ENCODE assay signal across 29 mouse cellular contexts in the genomic region with DNA sequence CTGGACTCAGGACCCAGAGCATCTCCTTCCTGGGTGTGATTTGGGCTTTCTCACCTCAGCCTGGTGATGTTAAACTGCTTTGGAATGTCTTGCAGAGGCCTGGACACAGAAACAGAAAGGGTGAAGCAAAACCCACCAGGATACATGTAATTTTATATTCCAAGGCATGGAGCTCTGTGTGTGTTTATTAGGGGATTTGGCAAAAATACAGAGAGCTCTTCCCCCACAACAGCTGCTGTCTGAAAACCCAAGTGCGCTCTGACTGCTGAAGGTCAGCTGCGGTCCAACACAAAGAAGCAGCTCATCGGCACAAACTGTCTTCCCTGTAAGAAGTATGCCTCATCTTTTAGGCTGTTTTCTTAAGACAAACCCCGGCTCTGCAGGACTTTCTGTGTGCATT. TPM values are rescaled to one million over a fixed set of nuclear protein-coding genes. Genes with fewer than 3 reads are reported as not detected.
DNase-seq lines count a peak whose midpoint lies in the region; ATAC-seq and TF ChIP-seq lines count a peak whose summit lies in the region.
"Had no signal": no experiment of that assay in that cellular context is flagged by ENCODE, and none has a peak within 500 bp of the region (broad histone marks: within the 10 kb centered on the region; RNA-seq: fewer than 3 reads in every experiment).

No protein-coding gene starts in this region.

- no peak for TF ChIP-seq POLR2A in myocyte (IDR thresholded peaks at IDR 0.05; ENCODE audit: insufficient read length, low read depth)

- H3K4me2 ChIP-seq in hindbrain, embryonic 16.5 days (ENCODE audit: low read length) = no peak overlapping the region
- no peak overlapping the region for H3K4me2 ChIP-seq in hindbrain, embryonic 12.5 days (replicated peaks)
- no peak overlapping the region for H3K4me2 ChIP-seq in neural tube, embryonic 13.5 days
- no peak overlapping the region for H3K4me2 ChIP-seq in neural tube, embryonic 15.5 days
- H3K4me2 ChIP-seq in myocyte (ENCODE audit: low read depth) = no peak overlapping the region
- H3K4me2 ChIP-seq: stomach, embryonic 15.5 days had no signal

- H3K36me3 ChIP-seq in hindbrain, embryonic 16.5 days (ENCODE audit: control insufficient read depth, insufficient read depth, low read length) = no peaks in the 10 kb centered on the region
- no peaks in the 10 kb centered on the region for H3K36me3 ChIP-seq in hindbrain, embryonic 12.5 days
- no peaks in the 10 kb centered on the region for H3K36me3 ChIP-seq in neural tube, embryonic 13.5 days
- no peaks in the 10 kb centered on the region for H3K36me3 ChIP-seq in neural tube, embryonic 15.5 days
- H3K36me3 ChIP-seq in myocyte (ENCODE audit: control insufficient read depth, insufficient read depth) = no peaks in the 10 kb centered on the region
- H3K36me3 ChIP-seq: forebrain, embryonic 10.5 days; midbrain, embryonic 10.5 days; stomach, embryonic 15.5 days had no signal

- H3K9ac ChIP-seq in hindbrain, embryonic 16.5 days (ENCODE audit: low read depth, low read length) = no peak overlapping the region
- no peak overlapping the region for H3K9ac ChIP-seq in hindbrain, embryonic 12.5 days
- no peak overlapping the region for H3K9ac ChIP-seq in neural tube, embryonic 13.5 days
- H3K9ac ChIP-seq in neural tube, embryonic 15.5 days (replicated peaks) = no peak overlapping the region
- H3K9ac ChIP-seq: stomach, embryonic 15.5 days had no signal

- H3K9me3 ChIP-seq in hindbrain, embryonic 16.5 days (ENCODE audit: control insufficient read depth, low read length) = no peaks in the 10 kb centered on the region
- H3K9me3 ChIP-seq in hindbrain, embryonic 12.5 days (replicated peaks) = no peaks in the 10 kb centered on the region
- H3K9me3 ChIP-seq in neural tube, embryonic 13.5 days = no peaks in the 10 kb centered on the region
- no peaks in the 10 kb centered on the region for H3K9me3 ChIP-seq in neural tube, embryonic 15.5 days (replicated peaks)
- H3K9me3 ChIP-seq: forebrain, embryonic 10.5 days; midbrain, embryonic 10.5 days; stomach, embryonic 15.5 days had no signal

- H3K27me3 ChIP-seq in hindbrain, embryonic 16.5 days (replicated peaks; ENCODE audit: control insufficient read depth, insufficient read depth, low read length) = no peaks in the 10 kb centered on the region
- H3K27me3 ChIP-seq in hindbrain, embryonic 12.5 days = no peaks in the 10 kb centered on the region
- H3K27me3 ChIP-seq in neural tube, embryonic 13.5 days = no peaks in the 10 kb centered on the region
- H3K27me3 ChIP-seq in neural tube, embryonic 15.5 days (replicated peaks) = no peaks in the 10 kb centered on the region
- no peaks in the 10 kb centered on the region for H3K27me3 ChIP-seq in myocyte (ENCODE audit: control insufficient read depth, insufficient read depth, insufficient read length)
- H3K27me3 ChIP-seq: stomach, embryonic 15.5 days had no signal

- no peak overlapping the region for H3ac ChIP-seq in myocyte (ENCODE audit: control insufficient read depth, insufficient read length)

- no peaks in the 10 kb centered on the region for H3K79me2 ChIP-seq in myocyte (ENCODE audit: control insufficient read depth, insufficient read depth)

- 72% methylated on average over 4 of the region's 4 CpGs for WGBS in hindbrain, embryonic 16.5 days
- 76% methylated on average over 4 of the region's 4 CpGs for WGBS in hindbrain, embryonic 12.5 days
- WGBS in neural tube, embryonic 13.5 days = 73% methylated on average over 4 of the region's 4 CpGs
- WGBS in neural tube, embryonic 15.5 days = 55% methylated on average over 4 of the region's 4 CpGs

- DNase-seq in layer of hippocampus, adult 2 months (ENCODE audit: low spot score in 2 of 2) = peak in 1 of 2 experiments; percentile 9
- no peak for DNase-seq in layer of hippocampus, adult 11-12 months (ENCODE audit: low spot score)
- no peak for DNase-seq in ovary, adult 18-20 months (ENCODE audit: low spot score)
- DNase-seq: adrenal gland, adult 2 months; cerebellum, adult 2 months; kidney, postnatal 25 days; thymus, postnatal 25 days had no signal

- H3K4me1 ChIP-seq in hindbrain, embryonic 16.5 days (ENCODE audit: control insufficient read depth, insufficient read depth, low read depth, low read length) = no peaks in the 10 kb centered on the region; the same call in 1 of the 2 replicates
- H3K4me1 ChIP-seq in hindbrain, embryonic 12.5 days = no peaks in the 10 kb centered on the region
- peaks cover 10% of the 10 kb centered on the region; the same call in 1 of the 2 replicates for H3K4me1 ChIP-seq in neural tube, embryonic 13.5 days (replicated peaks)
- peaks cover 10% of the 10 kb centered on the region for H3K4me1 ChIP-seq in neural tube, embryonic 15.5 days
- H3K4me1 ChIP-seq: forebrain, embryonic 10.5 days; midbrain, embryonic 10.5 days; stomach, embryonic 15.5 days had no signal

- TF ChIP-seq CTCF in layer of hippocampus, adult 2 months (conservative IDR thresholded peaks at IDR 0.05) = no peak

- ATAC-seq in hindbrain, embryonic 16.5 days = peak; percentile 27; the same call in 1 of the 2 replicates
- no peak for ATAC-seq in hindbrain, embryonic 12.5 days (ENCODE audit: low FRiP score)
- no peak for ATAC-seq in neural tube, embryonic 13.5 days (ENCODE audit: low read depth)
- ATAC-seq in neural tube, embryonic 15.5 days (ENCODE audit: low FRiP score) = no peak
- ATAC-seq: intestine, postnatal 0 days; lung, postnatal 0 days had no signal

- H3K4me3 ChIP-seq in hindbrain, embryonic 16.5 days (ENCODE audit: low read length) = no peak overlapping the region
- H3K4me3 ChIP-seq in hindbrain, embryonic 12.5 days = no peak overlapping the region
- H3K4me3 ChIP-seq in layer of hippocampus, adult 2 months = no peak overlapping the region
- no peak overlapping the region for H3K4me3 ChIP-seq in neural tube, embryonic 13.5 days
- H3K4me3 ChIP-seq in neural tube, embryonic 15.5 days (replicated peaks) = no peak overlapping the region
- no peak overlapping the region for H3K4me3 ChIP-seq in myocyte
- H3K4me3 ChIP-seq: forebrain, embryonic 10.5 days; midbrain, embryonic 10.5 days; stomach, embryonic 15.5 days had no signal

- no peak overlapping the region; the same call in 1 of the 2 replicates for H3K27ac ChIP-seq in hindbrain, embryonic 16.5 days (ENCODE audit: low read depth, low read length)
- H3K27ac ChIP-seq in hindbrain, embryonic 12.5 days = no peak overlapping the region
- peak overlapping the region; percentile 68; the same call in 1 of the 2 replicates for H3K27ac ChIP-seq in layer of hippocampus, adult 2 months
- H3K27ac ChIP-seq in neural tube, embryonic 13.5 days (replicated peaks) = 0 out of 2 replicates have a peak overlapping the region, but pooled peaks have one; percentile 6
- H3K27ac ChIP-seq in neural tube, embryonic 15.5 days (replicated peaks) = no peak overlapping the region
- H3K27ac ChIP-seq: forebrain, embryonic 10.5 days; midbrain, embryonic 10.5 days; stomach, embryonic 15.5 days had no signal

TF ChIP-seq in myocyte, 11 proteins besides CTCF, POLR2A, EP300 and RAD21:
- TF ChIP-seq E2F4 (IDR thresholded peaks at IDR 0.05; ENCODE audit: insufficient read depth) (no peak), TCF12 (IDR thresholded peaks at IDR 0.05; ENCODE audit: insufficient read depth, poor library complexity, severe bottlenecking) (no peak), MYOG (IDR thresholded peaks at IDR 0.05; ENCODE audit: control insufficient read depth in 1 of 3, insufficient read depth in 1 of 3, insufficient read length in 2 of 3, low read depth in 2 of 3) (peak in 1 of 3 experiments; percentile 47), MAX (IDR thresholded peaks at IDR 0.05; ENCODE audit: low read depth) (no peak), TCF3 (IDR thresholded peaks at IDR 0.05; ENCODE audit: insufficient read length, low read depth) (no peak), POLR2AphosphoS2 (IDR thresholded peaks at IDR 0.05; ENCODE audit: insufficient read length, low read depth) (no peak), MYOD1 (IDR thresholded peaks at IDR 0.05; ENCODE audit: control insufficient read depth in 1 of 3, insufficient read length in 2 of 3, low read depth in 2 of 3) (peak in 2 of 3 experiments; percentile 32 to 38)

RNA-seq across cellular contexts. Expression of gene Gm10217, which starts 15.9 kb away (rescaled TPM):
- polyA plus RNA-seq in hindbrain, embryonic 16.5 days (2015; fragmentation: Nextera tagmentation; extraction: Ambion mirVana) = not detected in 2 replicates
- not detected in 2 replicates for polyA plus RNA-seq in hindbrain, embryonic 12.5 days (2016; fragmentation: Nextera tagmentation; extraction: Ambion mirVana)
- total RNA-seq in layer of hippocampus, adult 2 months (2021) = not detected
- not detected in 2 replicates for polyA plus RNA-seq in neural tube, embryonic 13.5 days (2015; fragmentation: Nextera tagmentation; extraction: Ambion mirVana)
- polyA plus RNA-seq in neural tube, embryonic 15.5 days (2015; fragmentation: Nextera tagmentation; extraction: Ambion mirVana) = not detected in 2 replicates
- polyA plus RNA-seq in myocyte (2012; fragmentation: generic; extraction: Trizol) = not detected
- total RNA-seq: adrenal gland, adult 2 months; adrenal gland, postnatal 4 days; common myeloid progenitor, adult 5-6 weeks; gastrocnemius, postnatal 4 days; heart, adult 8-10 months; heart, postnatal 25 days; left cerebral cortex, adult 18-20 months; left cerebral cortex, postnatal 36 days; liver, adult 2 months; MEL had no signal
- polyA plus RNA-seq: adrenal gland, adult 2 months; C2C12; cerebellum, adult 2 months; forebrain, embryonic 10.5 days; heart, embryonic 14.5 days; intestine, postnatal 0 days; liver, adult 2 months; liver, embryonic 16.5 days; lung, postnatal 0 days; midbrain, embryonic 10.5 days; stomach, embryonic 15.5 days had no signal

Comparison
In these comparisons a context has a peak if more than half of its experiments do, and no peak if none do; other contexts are left out.
1. H3K27ac ChIP-seq: peak in layer of hippocampus, adult 2 months (single experiment) and neural tube, embryonic 13.5 days (single experiment); none in hindbrain, embryonic 16.5 days (single experiment), hindbrain, embryonic 12.5 days (single experiment) and neural tube, embryonic 15.5 days (single experiment).